Mouse (Mus musculus): Measurements from ENCODE around the gene Ube2l3. TPM values are rescaled to one million over a fixed set of nuclear protein-coding genes. Genes with fewer than 3 reads are reported as not detected.

Ube2l3 gene
- polyA plus RNA-seq, 1 experiment from 2014 or later, result 360 TPM

MicroRNA genes within 50 kb of the gene (microRNA counts, 519-probe panel; counts per million panel counts)
- microRNA mmu-miR-130b, result 5,460 counts per million, percentile 94 among the panel's probes with 10 or more counts
- 3,939 counts per million, percentile 77 among the panel's probes with 10 or more counts for microRNA mmu-miR-301b

Small RNA genes within 50 kb of the gene (microRNA-seq; reads per million reads assigned to microRNA genes)
- gene Mir130b (10,180 reads per million, percentile 96 among the genes with 10 or more reads in this experiment), gene Mir301b (235 reads per million, percentile 60 among the genes with 10 or more reads in this experiment)

Other genes with a start within 250 kb of the Ube2l3 start
- 172 and 177 TPM in 2 replicates for gene Mapk1, start 219.3 kb downstream of the Ube2l3 start, polyA plus RNA-seq (2015; fragmentation: Nextera tagmentation; extraction: Ambion mirVana)
- gene Ypel1, start 133.0 kb downstream of the Ube2l3 start, polyA plus RNA-seq (2015; fragmentation: Nextera tagmentation; extraction: Ambion mirVana), result 145 and 151 TPM in 2 replicates
- 153 and 165 TPM in 2 replicates for gene Ppil2, start 91.4 kb downstream of the Ube2l3 start, polyA plus RNA-seq (2015; fragmentation: Nextera tagmentation; extraction: Ambion mirVana)
- 64.8 and 67.9 TPM in 2 replicates for gene 2610318N02Rik, start 77.5 kb downstream of the Ube2l3 start, polyA plus RNA-seq (2015; fragmentation: Nextera tagmentation; extraction: Ambion mirVana)
- gene Sdf2l1, start 70.3 kb downstream of the Ube2l3 start, polyA plus RNA-seq (2015; fragmentation: Nextera tagmentation; extraction: Ambion mirVana), result 54.6 and 57.5 TPM in 2 replicates
- gene Ydjc, start 58.0 kb downstream of the Ube2l3 start, polyA plus RNA-seq (2015; fragmentation: Nextera tagmentation; extraction: Ambion mirVana), result 11.1 and 12.8 TPM in 2 replicates
- gene Ccdc116, start 55.4 kb downstream of the Ube2l3 start, polyA plus RNA-seq (2015; fragmentation: Nextera tagmentation; extraction: Ambion mirVana), result 0.53 and 0.93 TPM in 2 replicates
- 1.4 and 1.9 TPM in 2 replicates for gene Rimbp3, start 6.0 kb upstream of the Ube2l3 start, polyA plus RNA-seq (2015; fragmentation: Nextera tagmentation; extraction: Ambion mirVana)
- gene Hic2, start 30.9 kb upstream of the Ube2l3 start, polyA plus RNA-seq (2015; fragmentation: Nextera tagmentation; extraction: Ambion mirVana), result 7.2 and 9.0 TPM in 2 replicates
- 14.2 and 15.4 TPM in 2 replicates for gene Tmem191c, start 73.4 kb upstream of the Ube2l3 start, polyA plus RNA-seq (2015; fragmentation: Nextera tagmentation; extraction: Ambion mirVana)
- 0.36 and 0.48 TPM in 2 replicates for gene Serpind1, start 128.7 kb upstream of the Ube2l3 start, polyA plus RNA-seq (2015; fragmentation: Nextera tagmentation; extraction: Ambion mirVana)
- gene Snap29, start 203.3 kb upstream of the Ube2l3 start, polyA plus RNA-seq (2015; fragmentation: Nextera tagmentation; extraction: Ambion mirVana), result 18.2 and 20.8 TPM in 2 replicates
- gene Pi4ka, start 203.7 kb upstream of the Ube2l3 start, polyA plus RNA-seq (2015; fragmentation: Nextera tagmentation; extraction: Ambion mirVana), result 44.1 and 50.0 TPM in 2 replicates
- gene Crkl, start 249.3 kb upstream of the Ube2l3 start, polyA plus RNA-seq (2015; fragmentation: Nextera tagmentation; extraction: Ambion mirVana), result 102 and 108 TPM in 2 replicates

All from forebrain, embryonic 13.5 days (tissue).